Mouse (Mus musculus) right cerebral cortex, postnatal 10 days (tissue): ENCODE data around the gene Sike1.
A peak's percentile ranks its signal among the peaks of the same experiment; 100 is the strongest.

ENCODE experiments used
- DNase-seq, 2 experiments: peaks; one replicate each; pipeline ENCODE4 v3.0.0; 2021; ENCODE audit warnings: low spot score in 2 of 2

The Sike1 gene

DNA sequence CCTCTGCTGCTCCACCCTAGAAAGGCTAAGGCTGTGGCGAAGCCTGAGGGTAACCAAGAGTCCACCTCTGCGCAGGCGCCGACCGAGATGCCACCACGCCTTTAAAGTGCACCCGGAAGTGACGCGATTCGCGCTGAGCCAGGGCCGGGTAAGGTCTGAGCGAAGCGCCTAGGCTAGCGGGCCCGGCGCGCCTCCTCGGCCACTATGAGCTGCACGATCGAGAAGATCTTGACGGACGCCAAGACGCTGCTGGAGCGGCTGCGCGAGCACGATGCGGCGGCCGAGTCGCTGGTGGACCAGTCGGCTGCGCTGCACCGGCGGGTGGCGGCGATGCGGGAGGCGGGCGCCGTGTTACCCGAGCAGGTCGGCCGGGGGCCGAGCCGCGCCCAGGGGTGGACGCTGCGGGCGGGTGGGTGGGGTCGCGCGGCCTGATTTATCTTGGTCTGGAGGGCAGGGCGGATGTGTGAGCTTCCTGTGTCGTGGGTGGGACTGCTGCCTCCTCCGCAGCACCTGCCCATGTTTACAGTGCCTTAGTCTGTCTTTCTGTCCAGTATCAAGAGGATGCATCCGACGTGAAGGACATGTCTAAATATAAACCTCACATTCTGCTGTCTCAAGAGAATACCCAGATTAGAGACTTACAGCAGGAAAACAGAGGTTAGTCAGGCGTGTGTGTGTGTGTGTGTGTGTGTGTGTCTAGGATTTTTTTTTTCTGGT lies at the start of gene Sike1:
Gene Sike1, plus strand, starts transcription at position 104 of the 717 bp plus-strand sequence.
- DNase-seq = peak; percentile 95

DNA sequence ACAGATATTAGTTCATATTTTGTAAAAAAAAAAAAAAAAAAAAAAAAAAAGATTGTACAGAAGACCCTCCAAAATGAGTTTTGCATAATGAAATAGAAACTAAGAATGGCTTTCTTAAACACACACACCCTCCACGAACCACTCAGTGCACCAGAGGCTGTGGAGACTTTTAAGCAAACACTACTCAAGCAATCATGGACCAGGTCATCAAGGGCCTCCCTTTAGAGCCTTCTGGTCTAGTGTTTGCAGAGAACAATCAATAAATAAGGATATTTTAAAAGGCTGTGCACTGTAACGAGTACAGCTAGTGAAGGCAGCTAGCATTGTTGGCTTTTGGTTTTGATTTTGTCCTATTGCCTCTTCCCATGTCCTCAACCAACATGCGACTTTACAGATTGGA lies 49.2 kb upstream of the Sike1 start:
- DNase-seq = no peak

DNA sequence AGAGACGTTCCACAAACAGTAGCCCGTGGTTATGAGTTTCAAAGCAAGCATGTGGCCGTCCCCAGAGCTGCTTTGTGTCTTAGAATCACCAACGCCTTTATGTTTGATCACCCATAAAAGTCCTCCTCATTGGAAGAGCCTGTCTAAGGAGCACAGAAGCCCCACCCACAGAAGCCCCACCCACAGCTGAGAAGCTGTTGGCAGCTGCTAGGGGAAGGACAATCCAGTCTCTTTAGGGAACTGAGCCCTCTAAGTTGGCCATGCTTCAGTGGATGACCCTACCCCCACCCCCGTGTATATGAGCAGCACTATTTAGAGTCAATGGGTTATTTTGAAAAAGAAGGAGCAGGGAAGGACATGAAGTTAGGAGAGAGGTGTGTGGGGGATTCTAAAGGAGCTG lies 48.6 kb upstream of the Sike1 start:
- DNase-seq = no peak

DNA sequence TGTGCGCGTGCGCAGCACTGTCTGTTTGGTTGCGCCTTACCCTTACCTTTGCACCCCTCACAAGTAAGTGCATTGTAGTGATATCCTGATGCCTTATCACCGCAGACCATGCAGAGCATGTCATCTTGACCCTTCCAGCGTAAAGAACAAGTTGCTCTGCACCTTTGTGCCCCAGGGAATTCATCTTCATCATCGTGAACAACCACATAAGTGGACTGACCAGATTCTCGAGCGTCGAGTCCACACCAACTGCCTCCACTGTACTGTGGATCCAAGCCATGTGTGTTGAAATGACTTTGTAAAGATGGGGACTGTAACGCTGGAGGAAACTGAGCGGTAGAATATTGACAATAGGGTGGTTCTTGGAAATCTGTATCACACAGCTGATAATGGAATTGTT lies 41.0 kb upstream of the Sike1 start:
- DNase-seq = no peak

DNA sequence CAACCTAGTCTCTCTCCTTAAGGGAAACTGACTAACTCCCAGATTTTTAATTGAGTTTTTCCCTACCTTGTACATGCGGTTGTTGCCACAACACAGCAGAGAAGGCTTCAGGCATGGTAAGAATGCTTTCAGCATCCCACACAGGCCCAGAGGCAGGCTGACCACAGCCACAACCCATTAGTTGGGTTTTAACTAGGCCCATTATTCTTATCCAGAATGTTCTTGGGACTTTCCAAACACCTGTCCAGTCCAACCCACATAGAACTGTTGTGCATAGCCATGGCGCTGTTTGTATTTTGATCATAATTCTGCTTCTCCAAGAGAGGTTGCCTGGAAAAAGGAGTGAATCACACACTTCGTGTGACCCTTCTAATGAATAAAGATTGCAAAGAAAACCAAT lies 40.4 kb upstream of the Sike1 start:
- DNase-seq = no peak

DNA sequence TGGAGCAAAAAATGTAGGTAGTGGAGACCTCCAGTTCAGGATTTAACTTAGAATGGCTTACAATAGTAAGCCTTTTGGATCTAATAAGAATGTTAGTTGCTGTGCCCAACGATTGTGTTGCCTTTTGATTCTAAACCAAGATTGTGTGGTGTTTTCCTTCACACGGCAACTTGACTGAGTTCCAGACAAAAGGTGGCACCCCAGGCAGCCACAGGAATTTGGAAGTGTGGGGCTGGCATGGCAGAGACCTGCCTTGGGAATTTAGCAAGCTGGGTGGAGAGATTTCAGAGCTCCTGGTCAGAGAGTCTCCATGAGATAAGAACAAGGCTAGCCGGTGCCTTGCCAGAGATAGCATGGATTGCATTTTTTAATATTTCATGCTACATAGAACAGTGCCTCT lies 39.9 kb upstream of the Sike1 start:
- DNase-seq = no peak

DNA sequence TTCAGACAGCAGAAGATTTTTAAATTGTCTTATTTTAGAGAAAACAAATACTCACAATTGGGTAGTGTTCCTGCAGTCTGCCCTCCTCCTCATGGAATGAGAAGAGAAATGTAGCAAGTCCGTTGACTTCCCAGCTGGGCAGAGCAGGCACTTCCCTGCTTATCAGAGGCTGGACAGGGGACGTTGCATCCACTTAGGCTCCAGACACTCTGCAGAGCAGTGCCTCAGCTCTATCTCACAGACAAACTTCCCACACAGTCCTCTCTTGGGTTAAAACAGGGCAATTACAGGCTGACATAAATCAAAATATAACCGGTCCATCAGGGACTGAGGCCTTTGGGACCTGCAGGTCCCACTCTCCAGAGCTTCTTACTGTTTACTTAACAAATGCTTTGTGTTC lies 31.5 kb upstream of the Sike1 start, which contains the start of gene Nr1h5:
Gene Nr1h5, minus strand, starts transcription at position 101 of the 400 bp plus-strand sequence.
- no peak for DNase-seq

DNA sequence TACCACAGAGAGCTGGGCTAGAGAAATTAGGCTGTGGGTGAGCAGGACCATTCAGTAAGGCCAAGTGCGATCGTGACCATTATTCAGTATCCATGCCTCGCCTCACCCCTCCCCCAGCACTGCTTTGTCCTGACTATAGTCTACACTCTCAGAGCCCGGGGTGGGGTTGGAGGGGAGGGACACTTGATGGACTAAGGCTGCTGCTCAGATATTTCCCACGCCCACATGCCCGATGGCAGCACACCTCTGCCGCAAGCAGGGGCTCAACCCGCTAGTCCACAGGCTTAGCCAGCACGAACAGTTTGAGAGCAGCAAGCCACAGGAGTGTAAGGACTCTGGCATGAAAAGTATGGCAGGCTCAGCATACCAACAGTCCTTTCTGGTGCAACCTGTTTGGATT lies 25.4 kb upstream of the Sike1 start:
- DNase-seq = no peak

DNA sequence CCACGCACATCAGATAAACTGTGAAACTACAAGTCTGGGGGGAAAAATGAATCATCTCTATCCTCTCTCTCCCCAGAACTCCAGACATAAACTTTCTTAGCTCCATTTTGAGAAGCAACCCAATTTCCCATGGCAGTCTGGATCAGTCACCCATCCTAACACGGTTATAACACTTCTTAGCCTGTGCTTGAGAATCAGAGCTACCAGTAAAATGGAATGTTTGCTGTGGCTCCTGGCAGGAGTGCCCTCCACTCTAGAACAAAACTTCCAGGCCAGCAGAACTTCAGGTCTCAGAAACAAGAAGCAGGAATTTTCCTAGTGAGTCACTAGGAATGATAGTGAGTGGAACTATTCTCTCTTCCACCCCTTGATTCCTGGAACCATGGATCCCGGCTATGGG lies 25.0 kb upstream of the Sike1 start:
- DNase-seq = no peak

DNA sequence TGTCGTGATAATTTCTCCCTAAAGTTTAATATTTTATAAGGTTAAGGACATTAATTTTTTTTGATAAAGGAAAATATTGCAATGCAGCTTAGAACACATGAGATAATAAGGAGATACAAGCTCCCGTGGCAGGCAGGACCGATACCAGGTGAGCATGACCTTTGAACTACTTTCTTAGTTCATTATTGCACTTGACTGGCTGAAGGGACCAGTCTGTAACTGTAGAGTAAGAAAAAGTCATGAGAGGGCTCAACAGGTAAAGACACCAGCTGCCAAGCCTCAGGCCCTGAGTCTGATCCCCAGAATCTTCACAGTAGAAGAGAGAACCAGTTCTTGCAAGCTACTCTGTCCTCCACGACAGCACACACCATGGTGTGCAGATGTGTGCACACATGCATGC lies 18.6 kb upstream of the Sike1 start:
- DNase-seq = no peak

DNA sequence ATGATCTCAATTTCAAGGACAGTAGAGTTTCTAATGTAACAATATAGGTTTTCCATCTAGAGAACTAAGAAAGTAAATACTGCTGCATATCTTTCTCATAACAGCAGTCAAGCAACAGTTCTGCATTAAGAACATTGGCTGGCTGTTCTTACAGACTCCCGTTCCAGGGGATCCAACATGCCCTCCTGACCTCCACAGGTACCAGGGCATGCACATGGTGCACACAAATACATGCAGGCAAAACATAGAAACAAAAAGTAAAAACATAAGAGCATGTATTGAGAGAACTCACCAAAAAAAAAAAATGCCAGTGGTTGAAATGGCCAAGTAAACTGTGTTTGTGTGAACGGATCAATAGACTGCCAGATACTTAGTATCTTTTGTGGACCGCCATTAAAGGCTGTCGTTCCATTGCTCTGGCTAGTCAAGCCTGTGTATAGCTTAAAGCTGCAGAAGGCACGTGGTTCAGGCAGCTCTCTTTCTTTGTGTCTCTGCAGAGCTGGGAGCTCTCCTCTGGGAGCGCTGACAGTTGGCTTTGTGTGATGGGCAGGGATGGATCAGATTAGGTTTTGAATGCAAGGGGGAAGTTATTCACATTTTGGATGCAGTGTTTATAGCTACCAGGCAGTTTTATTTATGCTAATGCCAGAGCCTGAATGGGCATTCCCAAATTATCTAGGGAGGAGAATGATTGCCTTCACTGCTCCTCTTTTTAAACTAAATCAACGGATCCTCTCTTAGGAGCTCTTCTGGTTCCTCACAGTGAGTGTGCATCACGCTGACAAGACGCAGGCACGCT lies 15.8 kb upstream of the Sike1 start:
- peak; percentile 49 to 77 for DNase-seq

DNA sequence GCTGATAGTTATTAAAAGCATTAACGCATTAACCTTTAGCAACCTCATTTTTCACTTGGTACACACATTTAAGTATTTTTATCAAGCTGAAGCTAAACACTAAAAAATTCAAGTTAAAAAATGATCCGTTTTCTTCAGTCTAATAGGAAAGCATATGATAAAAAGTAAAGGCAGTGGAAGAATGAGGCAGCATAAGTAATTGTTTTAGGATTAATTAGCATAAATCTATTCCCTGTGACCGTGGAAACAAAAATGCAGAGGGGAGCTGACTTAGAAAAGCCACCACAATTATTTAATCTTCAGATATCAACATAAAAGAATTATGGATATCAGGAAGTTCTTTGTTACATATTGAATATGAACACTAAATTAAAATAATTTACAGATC lies 15.2 kb upstream of the Sike1 start:
- DNase-seq = no peak

DNA sequence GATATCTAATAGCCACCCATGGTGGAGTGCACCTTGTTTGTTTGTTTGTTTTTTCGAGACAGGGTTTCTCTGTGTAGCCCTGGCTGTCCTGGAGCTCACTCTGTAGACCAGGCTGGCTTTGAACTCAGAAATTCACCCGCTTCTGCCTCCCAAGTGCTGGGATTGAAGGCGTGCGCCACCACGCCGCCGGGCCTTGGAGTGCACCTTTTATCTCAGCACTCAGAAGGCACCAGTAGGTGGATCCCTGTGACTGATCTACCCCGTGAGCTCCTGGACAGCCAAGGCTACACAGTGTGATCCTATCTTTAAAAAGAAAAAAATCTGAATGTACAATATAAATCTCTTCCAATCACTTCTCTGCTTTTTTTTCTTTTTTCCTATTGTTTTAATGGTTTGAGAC lies 4.5 kb upstream of the Sike1 start:
- DNase-seq = no peak

DNA sequence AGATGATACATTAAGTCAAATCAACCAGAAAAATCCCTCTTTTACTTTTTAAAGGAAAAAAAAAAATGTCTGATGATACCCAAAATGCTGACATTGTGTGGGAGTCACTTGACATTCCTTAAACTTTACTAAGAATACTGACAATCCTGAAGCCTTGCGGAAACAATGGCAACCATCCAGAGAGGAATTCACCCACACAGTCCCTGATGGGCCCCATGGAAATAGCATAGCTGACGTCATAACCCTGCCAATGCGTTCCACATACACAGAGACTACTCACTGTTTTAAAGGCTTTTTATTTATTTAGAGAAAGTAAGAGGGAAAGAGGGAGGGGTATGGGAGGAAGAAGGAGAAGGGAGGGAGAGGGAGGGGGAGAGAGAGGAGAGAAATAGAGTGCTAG lies 2.6 kb upstream of the Sike1 start:
- DNase-seq = peak; percentile 40 to 59

DNA sequence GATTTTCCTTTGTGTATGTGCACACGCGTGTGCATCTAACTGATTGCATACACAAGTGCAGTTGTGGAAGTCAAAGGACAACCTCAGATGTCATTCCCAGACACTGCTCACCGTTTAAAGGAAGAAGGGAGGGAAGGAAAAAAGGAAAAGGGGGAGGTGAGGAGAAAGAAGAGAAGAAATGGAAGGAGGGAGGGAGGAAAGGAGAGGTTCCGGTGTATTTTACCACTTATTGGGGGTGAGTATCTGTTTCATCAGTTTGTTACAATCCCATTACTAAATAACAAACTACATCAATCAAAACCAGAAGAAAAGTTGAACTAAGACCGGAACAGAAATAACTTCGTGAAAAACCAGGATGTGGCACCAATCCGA lies 289 bp upstream of the Sike1 start:
- no peak for DNase-seq

DNA sequence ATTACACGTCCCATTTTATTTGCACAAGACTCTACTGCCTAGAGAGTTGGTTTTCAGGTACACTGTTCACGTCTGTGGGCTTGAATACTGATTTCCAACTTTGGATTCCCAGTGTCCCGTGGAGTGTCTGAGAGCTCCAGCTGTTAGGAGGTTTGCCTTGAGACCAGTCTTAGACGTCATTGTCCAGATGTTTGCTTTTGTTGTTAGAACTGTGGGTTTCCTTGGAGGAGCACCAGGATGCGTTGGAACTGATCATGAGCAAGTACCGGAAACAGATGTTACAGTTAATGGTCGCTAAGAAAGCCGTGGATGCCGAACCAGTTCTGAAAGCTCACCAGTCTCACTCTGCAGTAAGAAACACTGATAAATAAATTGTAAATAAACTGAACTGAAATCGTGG lies 1.5 kb downstream of the Sike1 start:
- no peak for DNase-seq

DNA sequence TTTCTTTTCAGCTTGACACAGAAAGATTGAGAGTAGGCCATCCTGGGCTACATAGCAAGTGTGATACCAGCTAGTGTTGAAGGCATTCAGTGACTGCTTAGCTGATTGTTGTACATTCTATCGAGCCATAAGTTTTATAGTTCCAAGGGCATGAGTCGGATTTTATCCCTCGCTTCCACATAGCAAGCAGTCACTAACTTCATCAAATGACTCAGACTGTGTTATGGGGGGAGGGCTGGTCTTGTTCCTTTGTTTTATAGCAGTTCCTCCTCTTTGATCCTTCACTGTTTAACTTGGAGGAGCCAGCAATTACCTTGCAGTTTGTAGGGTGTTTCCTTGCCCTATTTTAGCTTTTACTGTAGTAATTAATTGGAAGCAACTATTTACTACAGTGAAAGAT lies 2.1 kb downstream of the Sike1 start:
- no peak for DNase-seq

DNA sequence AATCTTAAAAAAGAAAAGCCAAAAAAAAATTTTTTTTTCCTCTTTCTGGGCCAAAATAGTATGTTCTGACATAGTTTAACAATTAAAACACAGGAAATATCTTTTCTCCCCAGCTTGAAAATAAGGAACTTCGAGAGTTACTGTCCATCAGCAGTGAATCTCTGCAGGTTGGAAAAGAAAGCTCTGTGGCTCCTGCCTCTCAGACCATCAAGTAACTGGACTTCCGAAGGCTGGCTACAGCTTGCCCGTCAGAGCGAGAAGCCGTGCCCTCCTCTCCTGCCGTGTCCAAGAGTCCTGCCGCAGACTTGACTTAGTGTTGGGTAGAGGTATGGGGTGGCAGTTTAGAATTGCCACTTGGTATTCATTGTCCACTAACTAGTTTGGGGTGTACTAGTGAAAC lies 6.1 kb downstream of the Sike1 start:
- no peak for DNase-seq

DNA sequence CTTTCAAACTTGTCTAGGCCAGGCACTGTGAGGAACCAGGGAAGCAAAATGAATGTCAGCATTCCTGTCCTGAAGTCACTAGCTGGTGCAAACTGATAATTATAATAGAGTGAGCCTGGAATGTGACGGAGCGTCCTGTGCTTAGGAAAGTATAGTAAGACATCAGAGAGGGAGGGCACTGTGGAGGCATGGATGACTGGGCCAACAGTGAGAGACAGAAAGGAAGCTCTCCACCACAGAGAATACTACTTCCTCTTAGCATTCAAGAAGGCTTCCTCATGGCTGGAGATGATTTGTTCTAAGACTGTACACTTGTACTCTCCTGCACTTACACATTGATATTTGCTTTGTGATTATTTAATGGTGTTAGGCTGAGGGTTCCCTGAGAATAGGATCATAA lies 21.8 kb downstream of the Sike1 start:
- no peak for DNase-seq

DNA sequence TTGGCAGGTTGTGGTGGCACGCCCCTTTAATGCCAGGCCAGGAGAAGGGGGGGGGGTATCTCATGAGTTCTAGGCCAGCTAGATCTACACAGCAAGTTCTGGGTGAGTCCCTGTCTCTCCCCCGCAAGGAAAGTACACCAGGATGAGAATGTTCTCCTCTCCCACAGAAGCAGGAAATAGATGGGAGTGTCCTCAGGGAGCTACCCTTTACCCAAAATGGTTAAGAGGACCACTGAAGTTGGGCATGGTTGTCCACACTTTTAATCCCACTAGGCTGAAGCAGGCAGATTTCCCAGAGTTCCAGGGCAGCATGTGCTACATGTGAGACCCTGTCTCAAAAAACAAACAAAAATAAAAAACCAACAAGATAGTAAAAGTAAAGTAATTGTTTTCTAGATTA lies 24.0 kb downstream of the Sike1 start:
- DNase-seq = no peak

DNA sequence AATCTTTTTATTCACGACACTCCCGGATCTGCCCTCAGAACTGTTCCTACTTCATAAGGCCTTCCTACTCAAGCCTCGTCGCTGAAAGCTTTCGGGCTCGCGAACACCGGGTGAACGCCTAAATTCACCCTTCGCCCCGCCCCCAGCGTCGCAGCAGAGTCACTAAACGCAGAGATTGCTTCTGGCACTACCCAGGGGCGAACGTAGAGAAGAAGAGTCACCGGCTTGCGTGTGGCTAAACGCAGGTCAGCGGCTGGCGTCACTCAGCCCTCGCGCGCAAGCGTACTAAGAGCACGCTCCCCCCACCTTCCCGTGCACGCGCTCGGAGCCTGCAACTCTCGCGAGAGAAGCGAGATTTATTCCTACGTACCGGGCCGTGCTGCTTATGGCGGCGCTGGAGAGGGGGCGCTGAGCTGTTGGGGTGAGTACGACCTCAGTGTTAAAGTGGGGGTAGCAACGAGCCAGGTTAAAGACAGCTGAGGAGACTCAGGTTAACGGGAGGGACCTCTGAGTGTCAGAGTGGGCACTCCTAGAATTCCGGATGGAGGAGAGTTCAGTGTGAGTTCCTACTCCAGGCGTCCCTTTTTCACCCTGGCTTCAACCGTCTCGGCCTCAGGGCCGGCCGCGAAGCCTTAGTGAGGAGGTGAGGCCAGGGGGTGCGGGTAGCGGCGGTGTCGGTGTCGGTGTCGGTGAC lies 24.9 kb downstream of the Sike1 start, which contains the start of gene Csde1:
Gene Csde1, plus strand, starts transcription at position 178 of the 694 bp plus-strand sequence.
- DNase-seq = peak; percentile 98

DNA sequence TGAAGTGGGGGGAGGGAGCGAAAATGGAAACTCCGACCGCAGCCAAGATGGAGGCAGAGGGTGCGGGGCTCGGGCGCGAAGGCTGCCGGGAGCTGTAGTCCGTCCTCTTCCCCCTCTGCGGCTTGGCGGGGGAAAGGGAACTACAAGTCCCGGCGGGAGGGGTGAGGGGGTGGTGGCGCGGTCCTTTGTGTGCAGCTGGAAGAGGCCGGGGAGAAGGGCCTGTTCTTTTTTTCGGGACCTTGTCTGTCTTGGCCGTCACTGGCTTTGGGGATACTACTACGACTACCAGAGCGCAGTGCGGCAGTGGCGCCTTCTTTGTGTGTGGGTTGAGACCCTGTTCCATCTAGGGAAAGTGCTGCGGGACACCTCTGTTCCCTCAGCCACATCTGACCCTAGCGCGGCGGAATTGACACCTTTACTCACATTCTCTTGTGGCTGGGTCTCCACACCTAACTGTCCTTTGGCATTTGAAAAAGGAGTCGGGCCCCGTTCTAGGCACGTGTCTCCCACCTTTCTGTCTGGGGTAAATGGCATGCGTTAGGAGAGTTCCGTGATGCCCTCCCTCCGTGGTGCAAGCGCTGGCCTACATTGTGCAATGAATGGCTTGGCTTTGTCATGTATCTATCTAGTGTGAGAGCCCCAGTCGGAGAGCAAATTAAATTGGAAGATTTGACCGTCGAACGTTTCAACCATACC lies 25.6 kb downstream of the Sike1 start:
- DNase-seq = peak; percentile 94 to 95
